Mouse (Mus musculus) thymus, postnatal 36 days (tissue): ENCODE results near the gene Gm10638.

ENCODE experiments used
- DNase-seq, 2 experiments: peaks; one replicate each; pipeline ENCODE4 v3.0.0; 2022; ENCODE audit warnings: mixed read lengths in 2 of 2

Gene Gm10638

DNA sequence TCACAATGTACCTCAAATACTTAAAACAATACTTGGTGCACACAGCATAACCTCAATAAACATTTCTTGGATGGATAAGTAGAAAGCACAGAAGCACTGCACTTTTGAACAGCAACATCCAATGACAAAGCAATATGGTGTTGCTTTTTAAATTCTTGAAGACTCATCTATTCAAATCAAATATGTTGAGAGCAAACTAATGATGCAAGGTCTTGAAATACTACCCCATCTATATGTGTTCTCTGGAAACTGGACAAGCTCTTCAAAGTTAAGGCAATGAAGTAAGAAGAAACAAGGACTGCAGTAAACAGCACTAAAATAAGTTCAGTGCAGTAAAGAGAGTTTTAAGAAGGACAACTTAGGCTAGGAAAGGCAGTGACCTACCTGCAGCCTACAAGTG is 4.6 kb upstream of the Gm10638 start:
- DNase-seq = no peak

DNA sequence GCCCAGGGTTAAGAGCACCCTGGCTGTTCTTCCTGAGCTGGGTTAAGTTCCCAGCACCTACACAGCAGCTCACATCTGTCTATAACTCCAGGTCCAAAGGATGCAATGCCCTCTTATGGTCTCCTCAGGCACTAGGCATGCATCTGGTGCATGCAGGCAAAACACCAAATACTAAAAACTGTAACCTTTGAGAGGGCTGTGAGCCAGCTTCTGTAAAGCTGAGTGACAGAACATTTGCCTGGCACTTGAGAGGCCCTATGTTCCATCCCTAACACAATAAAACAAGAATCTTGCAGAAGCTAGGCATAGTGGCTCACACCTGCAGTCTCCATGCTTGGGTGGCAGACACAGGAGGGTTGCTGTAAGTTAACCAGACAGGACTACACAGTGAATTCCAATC is 3.9 kb upstream of the Gm10638 start:
- no peak for DNase-seq

DNA sequence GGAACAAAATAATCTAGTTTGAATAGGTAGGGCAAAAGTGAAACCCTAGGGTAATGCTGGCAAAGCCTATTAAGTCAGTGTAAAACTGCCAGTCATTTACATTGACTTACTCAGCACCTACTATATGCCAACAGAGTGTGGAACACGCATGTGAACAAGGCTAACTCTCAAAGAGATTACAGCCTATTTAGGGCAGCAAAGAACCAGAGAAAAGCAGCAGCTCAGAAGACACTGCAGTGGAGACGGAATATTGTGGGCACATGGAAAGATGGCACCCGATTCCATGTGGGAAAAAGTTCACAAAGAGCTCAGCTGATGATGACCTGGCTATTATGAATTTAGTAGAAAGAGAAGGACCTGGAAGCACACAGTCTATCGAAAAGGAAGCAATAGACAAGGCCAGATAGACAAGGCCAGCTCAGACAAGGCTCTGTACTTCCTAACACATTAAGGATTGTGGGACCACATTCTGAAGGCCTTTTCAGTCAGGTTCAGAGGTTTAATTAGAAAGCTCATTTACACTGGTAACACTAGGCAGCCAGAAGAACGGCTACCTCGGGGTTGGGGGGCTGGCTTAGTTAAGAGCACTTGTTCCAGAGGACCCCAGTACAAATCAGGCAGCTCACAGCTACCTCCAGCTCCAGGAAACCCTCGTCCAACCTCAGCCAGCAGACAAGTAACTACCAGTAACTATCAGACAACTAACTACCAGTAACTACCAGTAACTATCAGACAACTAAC is 2.7 kb upstream of the Gm10638 start:
- DNase-seq = no peak

DNA sequence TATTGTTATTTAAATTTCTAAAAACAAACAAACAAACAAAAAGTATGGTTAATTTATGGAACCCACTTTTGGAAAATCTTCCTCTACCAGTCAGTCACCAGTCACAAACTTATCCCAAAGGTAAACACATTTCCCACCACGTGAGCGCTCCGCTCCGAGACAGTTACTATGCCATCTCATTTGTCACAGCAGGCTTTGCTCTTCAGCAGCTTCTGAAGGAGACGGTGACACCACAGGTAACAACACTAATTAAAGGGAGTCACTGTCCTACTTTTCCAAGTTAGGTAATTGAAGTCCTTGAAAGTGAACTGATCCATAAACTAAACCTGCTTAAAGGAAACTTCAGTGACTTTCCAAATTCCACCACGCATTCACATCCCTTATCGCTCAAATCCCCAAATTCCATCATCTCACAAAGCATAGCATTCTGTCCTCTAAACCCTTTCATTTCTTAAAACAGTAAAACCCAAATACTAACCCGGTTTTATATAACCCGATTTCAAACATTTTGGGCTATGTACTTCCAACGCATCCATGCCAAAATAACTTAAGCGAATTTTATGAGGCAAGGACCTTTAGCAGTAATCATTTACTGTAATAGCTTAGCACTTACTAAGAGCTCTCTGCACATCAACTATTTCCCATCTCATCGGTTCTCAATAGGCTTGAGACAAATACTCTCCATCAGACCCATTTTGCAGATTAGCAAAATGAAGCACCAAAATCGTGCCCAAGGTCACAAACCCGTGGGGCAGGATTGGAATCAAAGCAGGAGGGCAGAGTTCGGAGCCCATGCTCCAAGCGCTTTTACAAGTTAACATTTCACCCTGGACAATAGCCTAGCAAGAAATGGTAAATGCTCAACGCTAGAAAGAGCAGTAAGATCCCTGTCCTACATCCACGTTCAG is 932 bp upstream of the Gm10638 start:
- DNase-seq = no peak

DNA sequence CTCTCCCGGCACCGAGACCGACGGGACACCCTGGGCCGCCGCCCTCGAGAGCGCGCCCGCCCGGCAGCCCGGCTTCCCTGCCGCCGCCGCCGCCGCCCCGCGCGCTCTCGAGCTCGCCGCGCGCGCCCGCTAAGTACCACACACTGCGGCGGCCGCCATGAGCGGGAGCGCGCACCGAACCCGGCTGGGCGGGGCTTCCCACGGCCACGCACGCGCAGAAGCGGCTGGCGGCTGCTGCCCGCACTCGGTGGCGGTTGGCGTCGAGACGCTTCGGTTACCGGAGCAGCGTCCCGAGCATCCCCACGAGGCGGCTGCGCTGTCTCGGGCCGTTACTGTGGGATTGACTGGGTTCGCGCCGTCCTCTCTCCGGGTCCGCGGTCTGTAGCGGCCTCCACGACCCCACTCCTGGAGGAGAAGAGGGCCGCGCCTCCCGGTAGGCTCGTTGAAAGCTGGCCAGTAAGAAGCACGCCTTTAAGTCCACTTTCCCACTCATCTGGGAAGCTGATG is 489 bp downstream of the Gm10638 start:
- peak; percentile 96 to 97 for DNase-seq

DNA sequence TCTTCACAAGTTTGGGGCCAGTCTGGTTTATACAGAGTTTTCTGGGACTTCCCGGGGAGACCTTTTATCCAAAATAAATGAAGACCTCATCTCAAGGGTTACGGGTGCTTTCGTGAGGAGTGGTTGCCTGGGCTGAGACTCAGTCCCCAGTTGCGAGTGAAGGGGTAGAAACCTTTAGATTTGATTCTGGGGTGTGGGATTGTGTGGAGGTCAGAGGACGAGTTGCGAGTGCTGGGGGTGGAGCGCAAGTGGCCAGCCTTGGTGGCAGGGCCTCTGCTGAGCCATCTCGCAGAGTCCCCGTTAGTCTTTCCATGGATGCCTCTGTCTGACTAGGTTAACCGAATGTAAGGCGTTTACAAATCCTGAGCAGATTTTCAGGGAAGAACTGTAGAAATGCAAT is 1.0 kb downstream of the Gm10638 start:
- DNase-seq = peak in 1 of 2 experiments; percentile 22

DNA sequence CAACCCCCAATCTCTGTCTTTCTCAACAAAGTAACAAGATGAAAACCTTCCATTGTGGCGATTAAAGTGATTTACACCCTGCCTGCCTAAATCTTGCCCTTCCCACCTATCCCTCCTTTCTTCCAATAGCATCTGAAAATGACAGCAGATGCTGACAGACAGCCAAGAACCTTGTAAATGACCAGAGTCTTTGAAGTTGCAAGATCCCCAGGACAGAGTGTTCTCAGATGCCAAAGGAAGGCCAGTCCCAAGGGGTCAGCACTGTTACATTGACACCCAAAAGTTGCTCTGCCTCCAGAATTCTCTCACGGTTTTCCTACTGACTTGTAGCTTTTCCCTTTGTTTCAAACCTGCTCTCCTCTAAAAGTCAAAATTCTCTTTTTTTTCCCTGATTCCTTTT is 4.3 kb downstream of the Gm10638 start:
- no peak for DNase-seq

DNA sequence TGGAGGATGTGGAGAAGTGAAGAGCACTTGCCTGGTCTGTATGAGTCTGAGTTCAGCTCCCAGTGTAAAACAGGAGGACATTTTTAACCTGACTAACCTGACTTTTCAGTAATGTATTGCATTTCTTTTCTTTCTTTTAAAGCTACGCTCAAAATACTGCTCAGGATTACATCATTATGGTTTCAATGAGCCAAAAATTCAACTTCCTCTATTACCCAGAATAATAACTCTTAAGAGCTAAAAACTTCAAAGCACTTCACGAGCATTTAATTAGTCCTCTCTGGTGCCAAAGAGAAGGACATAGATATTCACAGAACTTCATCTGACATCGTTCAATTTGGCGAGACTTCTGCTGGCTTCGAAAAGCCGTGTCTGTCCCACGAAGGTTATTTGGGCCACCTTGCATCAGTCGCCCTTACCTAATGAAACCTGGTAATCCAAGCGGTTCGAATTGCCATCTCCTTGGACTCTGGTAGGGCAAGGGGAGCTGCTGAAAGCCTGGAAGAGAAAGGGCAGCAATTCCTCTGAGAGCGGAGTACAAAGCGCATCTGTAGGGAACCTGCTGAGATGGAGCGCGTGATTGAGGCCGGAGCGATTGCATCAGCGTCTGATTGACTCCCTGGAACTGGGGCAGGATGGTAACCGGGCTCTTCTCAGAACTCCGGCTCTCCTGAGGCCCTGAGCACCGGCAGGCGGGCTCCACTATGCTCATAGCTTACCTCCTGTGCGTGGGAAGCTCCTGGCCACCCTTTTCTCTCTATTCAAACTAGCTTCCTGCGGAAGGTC is 11.6 kb downstream of the Gm10638 start:
- no peak for DNase-seq

DNA sequence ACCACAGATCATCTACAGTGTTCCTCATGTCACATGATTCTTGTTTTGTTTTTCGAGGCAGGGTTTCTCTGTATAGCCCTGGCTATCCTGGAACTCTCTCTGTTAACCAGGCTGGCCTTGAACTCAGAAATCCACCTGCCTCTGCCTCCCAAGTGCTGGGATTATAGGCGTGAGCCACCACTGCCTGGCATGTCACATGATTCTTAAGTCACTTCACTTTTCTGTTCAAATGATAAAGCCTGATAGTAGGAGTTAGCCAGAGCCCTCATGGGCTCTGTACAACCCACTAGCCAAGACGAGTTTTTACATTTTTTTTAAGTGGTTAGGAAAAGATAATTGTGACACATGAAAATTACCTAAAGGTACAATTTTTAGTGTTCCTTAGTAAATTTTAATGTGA is 13.2 kb downstream of the Gm10638 start:
- no peak for DNase-seq

DNA sequence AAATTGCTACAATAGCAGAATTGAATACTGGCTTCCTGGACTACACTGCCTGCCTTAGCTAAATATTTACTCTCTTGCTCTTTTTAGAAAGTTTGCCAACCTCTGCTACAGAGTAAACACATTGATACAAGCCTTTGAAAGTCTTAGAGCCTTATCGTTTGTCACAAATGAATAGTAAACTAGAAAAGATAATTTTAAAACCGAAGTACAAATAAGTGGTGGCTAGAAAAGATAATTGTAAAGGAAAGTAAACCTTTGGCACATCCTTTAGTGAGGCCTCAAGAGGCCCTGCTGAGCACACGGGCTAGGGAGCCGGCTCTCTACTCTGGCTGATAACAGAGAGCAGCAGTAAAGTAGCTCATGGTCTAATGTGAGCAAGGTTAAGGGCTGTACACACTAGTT is 13.6 kb downstream of the Gm10638 start:
- DNase-seq = no peak

DNA sequence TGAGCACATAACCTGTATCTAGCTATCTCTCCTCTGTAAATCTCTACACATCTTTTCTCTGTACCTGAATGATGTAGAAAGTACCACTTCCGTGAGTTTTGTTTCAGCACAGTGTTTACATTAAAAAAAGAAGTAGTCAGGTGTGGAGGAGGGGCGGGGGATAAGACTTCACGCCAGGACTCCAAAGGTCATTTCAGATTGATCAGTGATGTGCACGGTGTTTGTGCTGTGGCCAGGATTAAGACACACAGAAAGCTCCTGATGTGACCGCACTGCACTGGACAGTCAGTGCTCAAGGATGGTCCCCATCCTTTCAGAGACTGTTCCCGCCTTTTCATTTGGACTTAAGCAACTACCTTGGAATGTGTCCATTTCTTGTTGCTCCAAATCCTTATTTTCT is 15.2 kb downstream of the Gm10638 start:
- DNase-seq = no peak

DNA sequence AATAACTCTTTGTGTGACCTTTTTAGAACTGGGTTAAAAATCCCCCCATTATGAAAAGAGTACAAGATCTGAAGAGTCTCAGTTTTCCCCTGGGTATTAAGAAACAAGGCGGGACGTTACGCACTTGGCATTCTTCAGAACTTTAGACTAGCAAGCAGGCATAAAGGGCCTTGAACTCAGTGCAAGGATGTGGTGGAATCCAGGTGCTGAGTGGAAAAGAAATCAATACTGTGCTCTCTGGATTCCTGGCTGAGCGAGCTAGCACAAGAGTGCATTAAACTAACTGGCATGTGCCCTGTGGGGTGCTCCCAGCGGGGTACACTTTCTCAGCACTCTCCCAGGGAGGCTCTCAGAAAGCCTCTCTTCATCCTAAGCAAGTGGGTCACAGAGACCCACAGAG is 17.3 kb downstream of the Gm10638 start:
- DNase-seq = no peak

DNA sequence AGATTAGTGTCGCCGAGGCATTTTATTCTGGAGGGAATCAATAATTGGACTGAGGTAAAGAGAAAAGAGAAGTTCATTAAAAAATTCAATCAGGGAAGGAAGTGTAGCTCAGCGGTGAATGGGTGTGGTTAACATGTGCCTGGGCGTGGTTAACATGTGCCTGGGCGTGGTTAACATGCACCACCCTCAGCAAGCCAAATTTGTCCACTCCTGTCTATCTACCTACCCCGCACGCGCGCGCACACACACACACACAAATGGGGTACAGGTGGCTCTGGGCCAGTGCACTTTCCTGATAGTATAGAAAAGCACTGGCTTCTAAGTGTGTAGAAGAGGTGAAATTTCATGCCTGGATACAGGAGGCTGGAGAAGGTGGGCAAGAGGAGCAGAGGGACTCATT is 19.7 kb downstream of the Gm10638 start:
- no peak for DNase-seq

DNA sequence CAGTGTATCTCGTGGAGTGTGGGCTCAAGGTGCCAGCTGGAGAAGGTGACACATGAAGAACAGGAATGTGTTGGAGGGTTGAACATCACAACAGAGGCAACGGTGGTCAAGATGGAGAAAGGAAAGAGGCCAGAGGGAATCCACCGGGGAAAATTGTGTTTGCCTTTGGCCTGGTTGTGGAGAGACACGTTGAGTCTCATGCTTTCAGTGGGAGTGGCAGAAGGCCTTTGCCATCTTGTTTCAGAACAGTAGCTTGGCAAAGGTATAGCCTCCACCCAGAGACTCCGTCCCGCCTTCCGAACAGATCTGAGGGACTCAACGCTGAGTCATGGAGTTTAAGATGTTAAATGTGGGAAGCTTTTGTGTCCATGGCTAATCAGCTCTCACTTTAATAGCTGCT is 20.2 kb downstream of the Gm10638 start:
- DNase-seq = no peak

DNA sequence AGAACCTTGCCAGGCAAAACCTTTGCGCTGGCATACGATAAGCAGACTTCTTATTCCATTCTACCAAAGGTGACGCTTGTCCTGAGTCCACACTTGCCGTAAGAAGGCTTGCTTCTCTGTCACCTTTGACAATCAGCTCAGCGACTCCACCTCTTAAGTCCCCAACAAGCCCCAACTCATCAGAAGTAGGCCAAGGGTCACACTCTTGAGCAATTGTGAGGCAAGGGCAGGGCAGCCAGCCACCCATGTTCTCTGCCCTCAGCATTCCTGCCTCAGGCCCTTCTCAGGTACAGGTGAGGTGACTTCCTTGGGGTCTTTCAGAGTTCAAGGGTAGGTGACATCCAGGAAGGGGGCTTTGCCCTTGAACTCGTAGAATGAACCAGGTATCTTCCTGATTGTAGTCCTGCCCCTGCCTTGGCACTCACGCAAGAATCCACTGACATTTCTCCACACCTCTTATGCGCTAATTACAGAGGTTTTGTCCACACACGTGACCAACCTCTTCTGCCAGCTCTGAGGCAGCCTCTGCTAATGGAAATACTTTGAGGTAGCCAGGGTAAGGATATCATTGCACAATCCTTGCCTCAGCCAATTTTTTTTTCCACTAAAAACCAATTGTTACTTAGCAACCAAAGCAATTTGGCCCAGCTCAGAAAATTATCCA is 21.2 kb downstream of the Gm10638 start:
- DNase-seq = no peak

DNA sequence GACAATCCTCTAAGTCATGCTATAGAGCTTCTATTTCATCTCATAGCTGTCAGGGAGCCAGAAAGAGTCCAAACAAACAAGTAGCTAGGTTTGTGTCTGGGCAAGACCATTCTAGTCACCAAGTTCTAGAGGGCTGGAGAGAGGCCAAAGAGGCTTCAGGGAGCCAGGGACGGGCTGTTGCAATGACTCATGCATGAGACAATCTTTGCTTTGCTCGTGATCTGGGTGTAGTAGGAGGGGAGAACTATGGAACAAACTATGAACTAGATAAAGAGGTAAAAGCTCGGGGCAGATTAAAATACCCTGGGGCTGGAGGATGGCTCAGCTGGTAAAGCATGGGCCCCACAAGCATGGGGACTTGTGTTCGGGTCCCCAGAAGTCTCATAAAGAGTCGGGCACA is 23.0 kb downstream of the Gm10638 start:
- DNase-seq = no peak

DNA sequence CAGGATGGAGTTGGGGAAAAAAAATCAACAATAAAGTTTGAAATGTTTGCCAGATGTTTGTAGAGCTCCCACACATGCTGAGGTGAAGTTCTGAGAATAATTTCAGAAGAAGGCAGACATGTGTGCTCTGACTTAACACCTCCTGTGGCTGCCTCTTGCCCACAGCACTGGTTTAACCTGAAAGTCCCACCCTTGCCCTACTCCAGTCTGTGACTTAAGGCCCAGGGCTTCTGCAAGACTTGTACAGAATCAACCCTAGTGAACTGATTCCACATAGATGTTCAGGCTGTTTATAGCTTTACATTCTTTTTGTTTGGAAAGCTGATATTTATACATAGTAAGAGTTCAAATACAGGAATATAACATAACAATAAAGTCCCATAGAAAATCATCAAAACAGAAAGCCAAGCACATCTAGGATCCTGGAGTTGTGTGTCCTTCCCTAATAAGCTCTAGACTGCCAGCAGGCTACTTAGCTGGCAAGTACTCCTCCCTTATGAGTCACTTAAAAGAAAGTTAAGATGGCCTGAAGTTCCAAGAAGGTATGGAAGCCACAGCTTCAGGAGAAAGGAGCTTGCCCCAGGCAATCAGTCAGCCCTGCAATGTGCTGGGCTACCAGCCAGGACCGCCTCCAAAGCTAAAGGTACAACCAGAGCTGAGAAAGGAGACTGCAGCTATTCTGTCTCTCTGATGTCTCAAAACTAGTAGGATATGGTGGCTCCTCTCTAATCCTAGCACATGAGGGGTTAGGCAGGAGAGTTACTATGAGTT is 24.6 kb downstream of the Gm10638 start:
- no peak for DNase-seq

DNA sequence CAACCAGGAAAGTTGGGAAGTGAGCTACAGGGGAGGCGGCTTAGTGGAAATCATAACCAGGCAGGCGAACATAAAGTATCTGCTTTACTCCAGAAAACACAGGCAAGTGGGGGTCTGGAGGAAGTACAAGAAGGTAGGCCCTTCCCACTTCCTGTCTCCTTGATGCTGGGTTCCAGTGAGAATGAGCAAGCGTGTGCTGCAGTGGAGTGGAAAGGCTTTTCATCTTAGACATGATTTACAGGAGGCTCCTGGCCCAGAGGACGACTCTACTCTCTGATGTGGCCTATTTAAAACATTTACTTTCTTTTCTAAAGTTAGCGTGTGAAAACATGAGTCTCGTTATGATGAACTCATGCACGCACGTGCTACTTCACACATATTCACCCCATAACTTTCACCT is 33.7 kb downstream of the Gm10638 start:
- peak; percentile 22 to 23 for DNase-seq

DNA sequence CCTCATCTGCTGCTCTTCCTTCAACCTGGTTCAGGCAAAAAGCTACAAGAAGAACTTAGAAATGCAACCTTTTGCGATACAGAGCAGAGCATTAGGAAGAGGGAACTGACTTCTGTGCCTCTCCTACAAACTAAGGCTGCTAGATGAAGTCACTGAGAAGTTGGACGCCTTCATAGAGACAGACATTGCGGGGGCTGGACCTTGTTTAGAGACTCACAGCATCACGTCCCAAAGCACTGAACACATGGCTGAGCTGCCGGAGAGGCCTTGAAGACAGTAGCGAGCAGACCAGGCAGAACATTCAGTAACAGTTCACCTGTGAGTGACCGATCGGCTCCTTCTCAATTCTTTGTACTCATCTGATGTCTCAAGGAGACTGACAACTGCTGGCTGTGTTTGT is 35.6 kb downstream of the Gm10638 start:
- DNase-seq = no peak

DNA sequence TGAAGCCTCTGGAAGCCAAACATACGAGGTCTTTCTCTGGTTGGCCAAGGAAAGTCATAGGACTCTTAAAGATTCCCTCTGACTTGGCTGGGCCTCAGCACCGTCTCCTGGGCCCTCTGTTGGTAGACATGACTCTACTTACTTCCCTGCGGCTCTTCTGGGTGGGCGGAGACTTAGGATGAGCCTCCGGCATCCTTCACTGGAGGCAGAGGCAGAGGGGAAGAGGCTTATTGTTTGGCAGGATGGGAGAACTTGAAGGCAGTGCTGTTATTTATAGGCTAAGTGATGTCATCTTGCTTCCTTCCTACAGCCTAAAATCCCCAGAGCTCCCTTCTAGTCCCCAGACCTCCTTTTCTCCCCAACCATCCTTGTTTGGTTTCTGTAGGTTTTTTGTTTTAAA is 41.0 kb downstream of the Gm10638 start:
- DNase-seq = no peak

DNA sequence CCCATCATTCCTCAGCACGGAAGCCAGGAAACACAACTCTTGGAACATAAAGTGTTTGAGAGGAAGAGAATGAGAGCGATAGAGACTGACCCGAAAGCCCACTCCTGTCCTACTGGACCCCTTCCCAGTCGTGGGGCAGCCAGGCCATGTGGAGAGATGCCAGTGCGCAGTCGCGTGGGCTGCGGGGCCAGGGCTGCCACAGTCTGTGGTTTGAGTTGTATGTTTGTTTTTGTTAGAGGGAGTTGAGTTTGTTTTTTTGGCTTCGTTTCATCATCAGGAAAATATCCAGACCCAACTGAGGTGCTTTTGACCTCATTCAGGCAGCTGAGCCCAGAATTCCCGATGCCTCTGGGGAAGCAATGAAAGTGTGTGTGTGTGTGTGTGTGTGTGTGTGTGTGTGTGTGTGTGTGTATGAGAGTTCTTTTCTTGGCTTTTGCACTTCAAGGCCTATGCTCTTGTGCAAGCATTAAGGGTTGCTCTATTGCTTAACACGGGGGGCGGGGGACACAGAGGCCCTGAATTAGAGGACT is 42.5 kb downstream of the Gm10638 start:
- no peak for DNase-seq

DNA sequence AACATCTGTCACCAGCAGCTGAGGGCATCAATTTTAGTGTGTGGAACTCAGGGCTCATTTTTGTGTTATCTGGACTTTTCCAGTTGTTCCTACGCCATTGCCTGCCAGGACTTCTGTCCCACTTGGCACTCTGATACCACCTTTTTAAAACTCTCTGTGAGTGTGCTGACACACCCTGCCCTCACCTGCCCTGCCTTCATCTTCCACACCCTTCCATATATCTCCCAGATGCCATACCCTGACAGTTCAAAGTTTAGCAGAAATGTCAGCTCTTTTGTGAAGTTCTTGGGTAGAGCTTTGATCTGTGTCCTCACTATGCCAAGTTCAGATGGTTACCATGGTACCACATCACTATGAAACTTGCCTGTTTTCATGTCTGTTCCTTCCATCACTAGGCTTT is 44.1 kb downstream of the Gm10638 start:
- no peak for DNase-seq
